Comparison of ENCODE assay signal across 22 mouse cellular contexts in the genomic region with DNA sequence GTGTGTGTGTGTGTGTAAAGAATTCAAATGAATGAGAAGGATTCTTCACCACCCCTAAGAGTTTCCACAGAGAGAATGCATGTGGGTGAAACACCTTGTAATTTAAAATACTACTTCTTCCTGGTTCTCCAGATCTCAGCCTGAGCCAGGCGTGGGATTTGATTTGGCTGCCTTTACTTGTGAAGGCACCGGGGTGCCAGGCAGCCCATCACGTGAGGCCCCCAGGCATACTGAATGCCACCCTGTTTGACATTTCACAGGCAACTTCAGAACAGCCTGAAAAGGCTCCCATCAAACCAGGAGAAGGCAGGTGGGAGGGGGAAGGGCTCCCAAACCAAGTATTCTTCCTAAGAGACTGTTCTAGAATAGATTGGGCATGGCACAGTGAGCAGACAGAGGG. TPM values are rescaled to one million over a fixed set of nuclear protein-coding genes. Genes with fewer than 3 reads are reported as not detected.
DNase-seq lines count a peak whose midpoint lies in the region; ATAC-seq lines count a peak whose summit lies in the region.
"Had no signal": no experiment of that assay in that cellular context is flagged by ENCODE, and none has a peak within 500 bp of the region (broad histone marks: within the 10 kb centered on the region; RNA-seq: fewer than 3 reads in every experiment).

No protein-coding gene starts in this region.

- H3K9ac ChIP-seq in forebrain, embryonic 13.5 days: no peak overlapping the region
- H3K9ac ChIP-seq in forebrain, embryonic 16.5 days (replicated peaks; ENCODE audit: low read depth, low read length): no peak overlapping the region
- H3K9ac ChIP-seq in kidney, embryonic 15.5 days: no peak overlapping the region
- H3K9ac ChIP-seq: hindbrain, embryonic 13.5 days; neural tube, embryonic 15.5 days; stomach, embryonic 15.5 days had no signal

- no peaks in the 10 kb centered on the region for H3K36me3 ChIP-seq in forebrain, embryonic 13.5 days (ENCODE audit: poor library complexity, severe bottlenecking)
- no peaks in the 10 kb centered on the region for H3K36me3 ChIP-seq in forebrain, embryonic 16.5 days (ENCODE audit: control insufficient read depth, insufficient read depth)
- H3K36me3 ChIP-seq in kidney, embryonic 15.5 days: no peaks in the 10 kb centered on the region
- H3K36me3 ChIP-seq: hindbrain, embryonic 13.5 days; neural tube, embryonic 15.5 days; stomach, embryonic 15.5 days had no signal

- peak; percentile 84 for DNase-seq in kidney, adult 11 months
- peak; percentile 59 for DNase-seq in kidney, postnatal 10 days
- DNase-seq in right cerebral cortex, postnatal 14 days: peak; percentile 7
- no peak for DNase-seq in layer of hippocampus, postnatal 25 days (ENCODE audit: extremely low spot score in 1 of 2, low spot score in 1 of 2)
- DNase-seq in retina, postnatal 1 day: no peak
- DNase-seq: adrenal gland, adult 8-10 months; cerebellum, postnatal 14 days; embryo, embryonic 11 days; gastrocnemius, postnatal 14 days; left cerebral cortex, postnatal 4 days; liver; lung, postnatal 10 days; midbrain, embryonic 14.5 days; thymus, adult 2 months had no signal

- no peak overlapping the region for H3K4me2 ChIP-seq in forebrain, embryonic 13.5 days
- H3K4me2 ChIP-seq in forebrain, embryonic 16.5 days (ENCODE audit: low read length): no peak overlapping the region
- no peak overlapping the region for H3K4me2 ChIP-seq in kidney, embryonic 15.5 days
- H3K4me2 ChIP-seq: hindbrain, embryonic 13.5 days; neural tube, embryonic 15.5 days; stomach, embryonic 15.5 days had no signal

- H3K4me3 ChIP-seq in forebrain, embryonic 13.5 days: no peak overlapping the region
- H3K4me3 ChIP-seq in forebrain, embryonic 16.5 days (replicated peaks; ENCODE audit: low read length): no peak overlapping the region
- no peak overlapping the region for H3K4me3 ChIP-seq in kidney, embryonic 15.5 days (replicated peaks)
- H3K4me3 ChIP-seq: hindbrain, embryonic 13.5 days; left cerebral cortex, adult 2 months; myocyte; neural tube, embryonic 15.5 days; stomach, embryonic 15.5 days had no signal

- ATAC-seq in forebrain, embryonic 13.5 days: peak; percentile 24; the same call in 1 of the 2 replicates
- ATAC-seq in forebrain, embryonic 16.5 days: no peak
- no peak for ATAC-seq in kidney, embryonic 15.5 days (replicated peaks; ENCODE audit: low FRiP score)

- H3K27ac ChIP-seq in forebrain, embryonic 13.5 days: no peak overlapping the region
- H3K27ac ChIP-seq in forebrain, embryonic 16.5 days (ENCODE audit: low read length): no peak overlapping the region
- no peak overlapping the region for H3K27ac ChIP-seq in kidney, embryonic 15.5 days
- H3K27ac ChIP-seq: hindbrain, embryonic 13.5 days; left cerebral cortex, adult 2 months; neural tube, embryonic 15.5 days; stomach, embryonic 15.5 days had no signal

- 89% methylated on average over 3 of the region's 3 CpGs for WGBS in forebrain, embryonic 13.5 days
- 58% methylated on average over 3 of the region's 3 CpGs for WGBS in forebrain, embryonic 16.5 days
- WGBS in kidney, embryonic 15.5 days: 81% methylated on average over 3 of the region's 3 CpGs

- H3K27me3 ChIP-seq in forebrain, embryonic 13.5 days: no peaks in the 10 kb centered on the region
- H3K27me3 ChIP-seq in forebrain, embryonic 16.5 days (replicated peaks; ENCODE audit: control insufficient read depth, insufficient read depth, low read length): no peaks in the 10 kb centered on the region
- no peaks in the 10 kb centered on the region for H3K27me3 ChIP-seq in kidney, embryonic 15.5 days
- H3K27me3 ChIP-seq: hindbrain, embryonic 13.5 days; neural tube, embryonic 15.5 days; stomach, embryonic 15.5 days had no signal

- no peaks in the 10 kb centered on the region for H3K4me1 ChIP-seq in forebrain, embryonic 13.5 days
- H3K4me1 ChIP-seq in forebrain, embryonic 16.5 days (replicated peaks; ENCODE audit: control insufficient read depth, insufficient read depth, low read length): no peaks in the 10 kb centered on the region
- peaks cover 7% of the 10 kb centered on the region; the same call in 1 of the 2 replicates for H3K4me1 ChIP-seq in kidney, embryonic 15.5 days

- H3K9me3 ChIP-seq in forebrain, embryonic 13.5 days (replicated peaks): no peaks in the 10 kb centered on the region
- no peaks in the 10 kb centered on the region for H3K9me3 ChIP-seq in forebrain, embryonic 16.5 days (ENCODE audit: control insufficient read depth, low read length)
- no peaks in the 10 kb centered on the region for H3K9me3 ChIP-seq in kidney, embryonic 15.5 days (replicated peaks)
- H3K9me3 ChIP-seq: hindbrain, embryonic 13.5 days; neural tube, embryonic 15.5 days; stomach, embryonic 15.5 days had no signal

RNA-seq across cellular contexts. Expression of gene Ppargc1a, which starts 16.1 kb away (rescaled TPM):
- 4.6 and 4.9 TPM in 2 replicates for polyA plus RNA-seq in forebrain, embryonic 13.5 days (2015; fragmentation: Nextera tagmentation; extraction: Ambion mirVana)
- 7.7 and 9.1 TPM in 2 replicates for polyA plus RNA-seq in forebrain, embryonic 16.5 days (2015; fragmentation: Nextera tagmentation; extraction: Ambion mirVana)
- 16.6 and 18.7 TPM in 2 replicates for polyA plus RNA-seq in kidney, embryonic 15.5 days (2015; fragmentation: Nextera tagmentation; extraction: Ambion mirVana)
- total RNA-seq in layer of hippocampus, postnatal 25 days (2021): 10 to 100 TPM; 39.4 to 45.2 TPM

Comparison
In these comparisons a context has a peak if more than half of its experiments do, and no peak if none do; other contexts are left out.
1. DNase-seq: peak in kidney, adult 11 months (single experiment), kidney, postnatal 10 days (single experiment) and right cerebral cortex, postnatal 14 days (single experiment); none in layer of hippocampus, postnatal 25 days (0 of 2) and retina, postnatal 1 day (single experiment).